Mouse (Mus musculus): ENCODE data around the gene Birc2. TPM values are rescaled to one million over a fixed set of nuclear protein-coding genes. Genes with fewer than 3 reads are reported as not detected.
"Not testable (repeated sequence)": the region's sequence is repeated elsewhere in the genome, so short reads cannot be mapped to it uniquely, and the experiment has no call there.

The Birc2 gene
- total RNA-seq, 2 experiments from 2014 or later, result 31.0 to 38.1 TPM

- H3K4me3 ChIP-seq, result no peak overlapping the region
- intact Hi-C loops (cut with DNase I), result no loop called here
- no peak for TF ChIP-seq CTCF (IDR thresholded peaks at IDR 0.05)
- no peak overlapping the region for H3K27ac ChIP-seq
- no peak for DNase-seq (ENCODE audit: extremely low spot score in 1 of 2, low spot score in 2 of 2)
These were observed 32.1 kb upstream of the Birc2 start for GRCm38 (mm10) chr9:7868838-7869491.

GRCm38 (mm10) chr9:7867981-7868380, 31.1 kb upstream of the Birc2 start:
- Histone ChIP-seq H3K4me3 (no peak overlapping the region), H3K27ac (no peak overlapping the region)
- TF ChIP-seq CTCF (IDR thresholded peaks at IDR 0.05), result no peak
- intact Hi-C loops (cut with DNase I), result no loop called here
- DNase-seq (ENCODE audit: extremely low spot score in 1 of 2, low spot score in 2 of 2), result no peak

- intact Hi-C loops (cut with DNase I); H3K27ac ChIP-seq: not testable (repeated sequence)
These were observed 30.1 kb upstream of the Birc2 start for GRCm38 (mm10) chr9:7866981-7867380.

GRCm38 (mm10) chr9:7860976-7861375, 24.1 kb upstream of the Birc2 start:
- intact Hi-C loops (cut with DNase I), result no loop called here
- TF ChIP-seq CTCF (IDR thresholded peaks at IDR 0.05), result no peak
- Histone ChIP-seq H3K27ac (no peak overlapping the region), H3K4me3 (no peak overlapping the region)
- DNase-seq (ENCODE audit: extremely low spot score in 1 of 2, low spot score in 2 of 2), result no peak

More at GRCm38 (mm10) chr9:7866981-7867380, 30.1 kb upstream of the Birc2 start:
- not testable (repeated sequence) for DNase-seq (ENCODE audit: extremely low spot score in 1 of 2, low spot score in 2 of 2); H3K4me3 ChIP-seq
- peak; percentile 3; the same call in 1 of the 2 replicates for TF ChIP-seq CTCF (IDR thresholded peaks at IDR 0.05)

GRCm38 (mm10) chr9:7855912-7856311, 19.0 kb upstream of the Birc2 start:
- TF ChIP-seq CTCF (IDR thresholded peaks at IDR 0.05), result no peak
- no peak overlapping the region for H3K4me3 ChIP-seq
- H3K27ac ChIP-seq, result no peak overlapping the region
- no peak for DNase-seq (ENCODE audit: extremely low spot score in 1 of 2, low spot score in 2 of 2)
- intact Hi-C loops (cut with DNase I), result loop anchor here (2.0 to 5.0 kb wide), 2 partner anchors 141 to 254 kb away; no protein-coding TSS in a partner anchor

GRCm38 (mm10) chr9:7855374-7855773, 18.5 kb upstream of the Birc2 start:
- no peak overlapping the region for H3K27ac ChIP-seq
- intact Hi-C loops (cut with DNase I), result loop anchor here (2.0 to 5.0 kb wide), 2 partner anchors 141 to 253 kb away; no protein-coding TSS in a partner anchor
- TF ChIP-seq CTCF (IDR thresholded peaks at IDR 0.05), result peak; percentile 63
- no peak overlapping the region for H3K4me3 ChIP-seq
- peak in 1 of 2 experiments; percentile 16 for DNase-seq (ENCODE audit: extremely low spot score in 1 of 2, low spot score in 2 of 2)

- H3K27ac ChIP-seq; H3K4me3 ChIP-seq; DNase-seq (ENCODE audit: extremely low spot score in 1 of 2, low spot score in 2 of 2): not testable (repeated sequence)
- intact Hi-C loops (cut with DNase I), result loop anchor here (2.0 kb wide), 1 partner anchor 139 kb away; no protein-coding TSS in a partner anchor
These were observed 17.3 kb upstream of the Birc2 start for GRCm38 (mm10) chr9:7854196-7854595.

GRCm38 (mm10) chr9:7852346-7853230, 15.7 kb upstream of the Birc2 start:
- H3K4me3 ChIP-seq, result no peak overlapping the region
- DNase-seq (ENCODE audit: extremely low spot score in 1 of 2, low spot score in 2 of 2), result no peak
- intact Hi-C loops (cut with DNase I), result no loop called here
- no peak for TF ChIP-seq CTCF (IDR thresholded peaks at IDR 0.05)
- H3K27ac ChIP-seq, result no peak overlapping the region

- intact Hi-C loops (cut with DNase I), result no loop called here
- no peak overlapping the region for H3K4me3 ChIP-seq
- H3K27ac ChIP-seq, result no peak overlapping the region
- TF ChIP-seq CTCF (IDR thresholded peaks at IDR 0.05), result no peak
- no peak for DNase-seq (ENCODE audit: extremely low spot score in 1 of 2, low spot score in 2 of 2)
These were observed 15.0 kb upstream of the Birc2 start for GRCm38 (mm10) chr9:7851841-7852240.

- no peak for DNase-seq (ENCODE audit: extremely low spot score in 1 of 2, low spot score in 2 of 2)
- intact Hi-C loops (cut with DNase I), result no loop called here
- H3K27ac ChIP-seq, result no peak overlapping the region
These were observed 11.3 kb upstream of the Birc2 start for GRCm38 (mm10) chr9:7848191-7848590.

GRCm38 (mm10) chr9:7846667-7847199, 9.9 kb upstream of the Birc2 start:
- intact Hi-C loops (cut with DNase I), result no loop called here
- no peak for TF ChIP-seq CTCF (IDR thresholded peaks at IDR 0.05)
- Histone ChIP-seq H3K27ac (no peak overlapping the region), H3K4me3 (no peak overlapping the region)
- DNase-seq (ENCODE audit: extremely low spot score in 1 of 2, low spot score in 2 of 2), result no peak

More at GRCm38 (mm10) chr9:7848191-7848590, 11.3 kb upstream of the Birc2 start:
- H3K4me3 ChIP-seq, result no peak overlapping the region
- no peak for TF ChIP-seq CTCF (IDR thresholded peaks at IDR 0.05)

Measured in left cerebral cortex, adult 2 months (tissue).